Mouse (Mus musculus): ENCODE measurements around the gene Srpk2. TPM values are rescaled to one million over a fixed set of nuclear protein-coding genes. Genes with fewer than 3 reads are reported as not detected.

The Srpk2 gene
- polyA plus RNA-seq, 1 experiment: 4.9 TPM

DNA sequence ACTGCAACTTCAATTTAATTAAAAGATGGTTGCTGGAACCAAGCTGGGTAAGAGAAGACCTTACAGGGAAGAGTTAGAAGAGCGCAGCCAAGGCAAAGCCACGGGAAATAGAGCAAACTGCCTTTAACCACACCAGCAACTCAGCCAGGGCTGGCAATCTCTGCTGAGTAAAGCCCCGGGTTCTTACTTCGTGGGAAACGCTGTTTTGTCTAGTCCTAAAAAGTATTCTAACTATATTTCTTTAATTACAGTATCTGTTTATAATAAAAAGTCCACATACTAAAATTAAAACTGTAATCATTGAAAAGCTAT, 67.4 kb downstream of the Srpk2 start:
- TF ChIP-seq MYOG (IDR thresholded peaks at IDR 0.05; ENCODE audit: control insufficient read depth, extremely low read depth, insufficient read length): no peak
- no peak for TF ChIP-seq MAX (IDR thresholded peaks at IDR 0.05)
- no peak for TF ChIP-seq CTCF (IDR thresholded peaks at IDR 0.05; ENCODE audit: control insufficient read depth, insufficient read depth, insufficient read length)
- TF ChIP-seq USF1 (IDR thresholded peaks at IDR 0.05; ENCODE audit: low read depth): no peak
- no peak for TF ChIP-seq FOSL1 (IDR thresholded peaks at IDR 0.05; ENCODE audit: insufficient read depth, low read length, poor library complexity, severe bottlenecking)
- Histone ChIP-seq H3K4me3 (ENCODE audit: insufficient read depth, poor library complexity, severe bottlenecking) (peak overlapping the region; percentile 31), H3K27me3 (ENCODE audit: control insufficient read depth, insufficient read depth, insufficient read length) (no peaks in the 10 kb centered on the region), H3K79me2 (ENCODE audit: control insufficient read depth, insufficient read depth) (peaks cover 20% of the 10 kb centered on the region), H3K79me3 (ENCODE audit: low read depth) (peaks cover 8% of the 10 kb centered on the region), H3ac (ENCODE audit: control insufficient read depth, insufficient read length, low read depth) (peak overlapping the region; percentile 34), H3K36me3 (ENCODE audit: control insufficient read depth, insufficient read depth) (no peaks in the 10 kb centered on the region)

DNA sequence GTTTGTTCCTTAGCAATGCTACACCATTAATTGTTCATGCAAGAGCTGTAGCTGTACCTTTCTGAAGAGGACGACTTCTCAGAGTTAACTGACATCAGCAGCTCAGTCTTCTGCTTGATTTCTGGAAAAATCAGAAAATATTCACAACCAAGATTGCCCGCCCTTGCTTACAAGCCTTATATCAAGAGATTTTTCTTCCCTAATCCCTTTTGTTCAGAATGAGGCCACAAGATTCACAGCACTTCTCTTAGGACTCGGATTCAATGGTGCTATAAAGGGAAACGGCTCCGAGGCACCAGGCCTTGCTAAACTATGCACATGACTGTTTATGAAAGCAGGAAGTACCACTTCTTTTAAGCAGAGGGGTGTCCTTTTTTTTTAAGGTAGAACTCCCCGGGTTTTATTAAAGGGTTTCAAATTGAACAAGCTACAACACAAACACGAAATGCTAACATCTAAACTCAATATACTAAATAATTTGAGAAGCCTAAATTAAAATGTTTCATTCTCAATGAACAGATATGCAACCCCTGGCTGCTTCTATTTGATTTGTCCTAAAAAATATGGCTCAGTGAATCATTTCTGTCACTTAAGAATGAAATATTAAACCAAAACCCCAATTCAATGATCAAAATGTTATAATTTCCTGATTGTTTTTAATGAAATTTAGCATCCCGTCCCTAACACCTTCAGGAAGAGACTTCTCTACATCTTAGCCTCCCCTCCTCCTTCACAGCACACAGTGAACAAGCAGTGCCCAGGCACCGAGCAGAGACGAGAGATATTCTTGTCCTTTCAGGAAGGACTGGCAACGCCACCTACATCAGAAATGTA, 67.9 kb downstream of the Srpk2 start:
- no peaks in the 10 kb centered on the region for H3K36me3 ChIP-seq (ENCODE audit: control insufficient read depth, insufficient read depth)
- TF ChIP-seq MAX (IDR thresholded peaks at IDR 0.05): peak; percentile 38
- TF ChIP-seq MYOD1 (IDR thresholded peaks at IDR 0.05; ENCODE audit: control insufficient read depth, insufficient read length, low read depth): no peak
- TF ChIP-seq USF1 (IDR thresholded peaks at IDR 0.05; ENCODE audit: low read depth): peak; percentile 66
- peak overlapping the region; percentile 34 for H3ac ChIP-seq (ENCODE audit: control insufficient read depth, insufficient read length, low read depth)
- H3K79me2 ChIP-seq (ENCODE audit: control insufficient read depth, insufficient read depth): peaks cover 26% of the 10 kb centered on the region
- peak overlapping the region; percentile 31 for H3K4me3 ChIP-seq (ENCODE audit: insufficient read depth, poor library complexity, severe bottlenecking)
- peaks cover 8% of the 10 kb centered on the region for H3K79me3 ChIP-seq (ENCODE audit: low read depth)
- no peaks in the 10 kb centered on the region for H3K27me3 ChIP-seq (ENCODE audit: control insufficient read depth, insufficient read depth, insufficient read length)

DNA sequence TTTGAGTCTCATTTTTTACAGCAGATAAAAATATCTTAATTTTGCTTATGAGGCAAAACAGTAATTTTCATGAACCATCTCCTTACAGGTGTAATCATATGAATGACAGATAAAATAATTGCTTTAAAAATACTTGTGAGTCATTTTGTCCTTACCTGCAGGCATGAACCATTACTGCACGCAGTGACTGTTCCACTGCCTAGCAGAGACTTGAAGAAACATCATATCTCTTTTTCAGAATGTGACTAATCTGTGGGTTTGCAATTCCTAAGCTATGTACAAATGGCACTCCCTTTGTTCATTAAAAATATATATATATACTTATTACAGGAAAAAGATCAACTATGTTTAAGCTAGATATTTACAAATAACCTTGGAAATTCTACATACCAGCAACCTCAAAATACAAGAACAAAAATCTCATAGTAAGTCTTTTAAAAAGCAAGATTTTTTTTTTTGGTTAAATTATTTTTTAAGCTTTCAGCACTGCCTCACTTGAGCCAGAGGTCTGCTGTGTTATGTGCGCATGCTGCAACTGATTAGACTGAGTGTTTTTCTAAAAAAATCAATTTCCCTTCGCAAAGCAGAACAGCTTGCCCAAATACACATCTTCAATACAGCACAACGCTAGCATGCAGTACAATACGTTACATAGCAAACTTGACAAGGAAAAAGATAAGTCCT, 68.7 kb downstream of the Srpk2 start:
- Histone ChIP-seq H3K36me3 (ENCODE audit: control insufficient read depth, insufficient read depth) (no peaks in the 10 kb centered on the region), H3K79me2 (ENCODE audit: control insufficient read depth, insufficient read depth) (peaks cover 28% of the 10 kb centered on the region), H3K4me3 (ENCODE audit: insufficient read depth, poor library complexity, severe bottlenecking) (peak overlapping the region; percentile 31), H3ac (ENCODE audit: control insufficient read depth, insufficient read length, low read depth) (peak overlapping the region; percentile 3), H3K79me3 (ENCODE audit: low read depth) (peaks cover 8% of the 10 kb centered on the region), H3K27me3 (ENCODE audit: control insufficient read depth, insufficient read depth, insufficient read length) (no peaks in the 10 kb centered on the region)
- TF ChIP-seq MAX (IDR thresholded peaks at IDR 0.05) (no peak), MYOD1 (IDR thresholded peaks at IDR 0.05; ENCODE audit: control insufficient read depth, insufficient read length, low read depth) (no peak), FOSL1 (IDR thresholded peaks at IDR 0.05; ENCODE audit: insufficient read depth, low read length, poor library complexity, severe bottlenecking) (no peak)

DNA sequence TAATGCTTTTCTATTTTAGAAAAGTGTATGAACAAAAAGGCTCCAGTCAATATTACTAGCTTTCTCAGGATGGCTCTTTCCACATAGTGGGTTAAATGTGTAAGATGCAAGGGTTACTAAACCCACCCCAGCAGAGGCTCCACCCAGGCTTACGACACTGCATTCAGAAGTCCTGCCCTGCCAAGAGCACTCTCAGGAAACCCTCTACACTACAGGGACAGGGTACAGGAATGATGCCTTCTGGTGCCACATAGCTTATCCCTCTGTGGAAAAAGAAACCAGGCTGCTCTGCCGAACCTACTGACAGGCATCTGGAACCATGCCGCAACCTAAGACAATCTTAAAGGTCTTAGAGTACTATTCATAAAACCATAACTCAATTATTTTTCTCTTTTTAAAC, 71.6 kb downstream of the Srpk2 start:
- Histone ChIP-seq H3K36me3 (ENCODE audit: control insufficient read depth, insufficient read depth) (no peaks in the 10 kb centered on the region), H3K79me2 (ENCODE audit: control insufficient read depth, insufficient read depth) (peaks cover 34% of the 10 kb centered on the region), H3K79me3 (ENCODE audit: low read depth) (peaks cover 14% of the 10 kb centered on the region), H3K4me3 (ENCODE audit: insufficient read depth, poor library complexity, severe bottlenecking) (no peak overlapping the region), H3K27me3 (ENCODE audit: control insufficient read depth, insufficient read depth, insufficient read length) (no peaks in the 10 kb centered on the region), H3ac (ENCODE audit: control insufficient read depth, insufficient read length, low read depth) (no peak overlapping the region)
- TF ChIP-seq FOSL1 (IDR thresholded peaks at IDR 0.05; ENCODE audit: insufficient read depth, low read length, poor library complexity, severe bottlenecking) (no peak), CEBPB (IDR thresholded peaks at IDR 0.05; ENCODE audit: low read depth) (no peak), CTCF (IDR thresholded peaks at IDR 0.05; ENCODE audit: control insufficient read depth, insufficient read depth, insufficient read length) (no peak), MAX (IDR thresholded peaks at IDR 0.05) (no peak), MYOD1 (IDR thresholded peaks at IDR 0.05; ENCODE audit: control insufficient read depth, insufficient read length, low read depth) (no peak), USF1 (IDR thresholded peaks at IDR 0.05; ENCODE audit: low read depth) (no peak), MYOG (IDR thresholded peaks at IDR 0.05; ENCODE audit: control insufficient read depth, extremely low read depth, insufficient read length) (no peak)

DNA sequence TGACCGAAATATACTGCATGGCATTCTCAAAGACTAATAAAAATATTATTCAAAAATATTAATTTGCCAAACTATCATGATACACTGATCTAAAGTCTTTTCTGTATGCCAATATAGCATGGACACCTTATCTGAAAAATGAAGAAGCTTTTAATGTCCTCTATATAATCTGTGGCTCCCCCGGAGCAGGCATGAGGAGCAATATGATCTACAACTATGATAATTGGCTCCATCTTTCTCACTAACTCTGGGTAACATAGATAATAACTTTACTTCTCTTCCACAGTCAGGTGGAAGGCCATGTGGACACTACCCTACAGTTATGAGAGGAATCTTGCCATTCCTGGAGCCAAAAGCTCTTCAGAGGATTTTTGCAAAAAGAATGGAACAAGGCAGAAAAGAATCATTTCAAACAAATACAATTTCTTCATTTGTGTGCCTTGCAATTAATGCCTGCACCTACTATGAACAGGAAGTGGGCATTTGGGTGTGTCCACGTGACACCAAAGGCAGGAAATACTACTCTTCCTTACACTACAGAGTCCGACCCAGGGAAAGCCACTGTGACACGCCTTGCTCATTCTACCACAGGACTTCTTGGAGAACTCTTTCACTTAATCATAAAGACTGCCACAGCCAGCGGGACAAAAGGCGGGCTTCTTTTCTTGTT, 80.2 kb downstream of the Srpk2 start:
- TF ChIP-seq MYOD1 (IDR thresholded peaks at IDR 0.05; ENCODE audit: control insufficient read depth, insufficient read length, low read depth) (no peak), USF1 (IDR thresholded peaks at IDR 0.05; ENCODE audit: low read depth) (peak; percentile 67), MYOG (IDR thresholded peaks at IDR 0.05; ENCODE audit: control insufficient read depth, extremely low read depth, insufficient read length) (no peak), FOSL1 (IDR thresholded peaks at IDR 0.05; ENCODE audit: insufficient read depth, low read length, poor library complexity, severe bottlenecking) (no peak)
- Histone ChIP-seq H3K36me3 (ENCODE audit: control insufficient read depth, insufficient read depth) (no peaks in the 10 kb centered on the region), H3K79me3 (ENCODE audit: low read depth) (peaks cover 10% of the 10 kb centered on the region), H3K4me3 (ENCODE audit: insufficient read depth, poor library complexity, severe bottlenecking) (no peak overlapping the region), H3K79me2 (ENCODE audit: control insufficient read depth, insufficient read depth) (peaks cover 6% of the 10 kb centered on the region), H3K27me3 (ENCODE audit: control insufficient read depth, insufficient read depth, insufficient read length) (no peaks in the 10 kb centered on the region), H3ac (ENCODE audit: control insufficient read depth, insufficient read length, low read depth) (no peak overlapping the region)
